Mouse (Mus musculus) fat pad, adult 2 months (tissue): Measurements from ENCODE around the gene Stac2.

ENCODE experiments used
- DNase-seq: peaks from one replicate; pipeline ENCODE4 v3.0.0-alpha.2; 2011; ENCODE audit warnings: low read depth, low spot score; ENCODE audit errors: extremely low read depth

The Stac2 gene

GRCm38 (mm10) chr11:98050940-98051339, 2.3 kb downstream of the Stac2 start:
- DNase-seq = no peak

DNA sequence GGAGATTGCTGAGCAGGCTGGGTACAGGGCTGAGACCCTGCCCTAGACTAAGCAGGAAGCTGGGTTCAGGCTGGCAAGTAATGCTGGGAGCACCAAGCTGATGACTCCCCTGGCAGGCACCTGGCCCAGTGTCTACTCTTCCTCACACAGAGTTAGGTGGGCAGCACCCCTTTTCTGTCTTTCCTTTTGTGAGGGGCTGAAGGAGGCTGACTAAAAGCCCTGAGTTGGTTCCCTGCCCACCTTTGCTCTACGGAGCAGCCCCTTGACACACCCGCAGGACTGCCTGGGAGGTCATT, 2.8 kb downstream of the Stac2 start:
- DNase-seq = no peak

DNA sequence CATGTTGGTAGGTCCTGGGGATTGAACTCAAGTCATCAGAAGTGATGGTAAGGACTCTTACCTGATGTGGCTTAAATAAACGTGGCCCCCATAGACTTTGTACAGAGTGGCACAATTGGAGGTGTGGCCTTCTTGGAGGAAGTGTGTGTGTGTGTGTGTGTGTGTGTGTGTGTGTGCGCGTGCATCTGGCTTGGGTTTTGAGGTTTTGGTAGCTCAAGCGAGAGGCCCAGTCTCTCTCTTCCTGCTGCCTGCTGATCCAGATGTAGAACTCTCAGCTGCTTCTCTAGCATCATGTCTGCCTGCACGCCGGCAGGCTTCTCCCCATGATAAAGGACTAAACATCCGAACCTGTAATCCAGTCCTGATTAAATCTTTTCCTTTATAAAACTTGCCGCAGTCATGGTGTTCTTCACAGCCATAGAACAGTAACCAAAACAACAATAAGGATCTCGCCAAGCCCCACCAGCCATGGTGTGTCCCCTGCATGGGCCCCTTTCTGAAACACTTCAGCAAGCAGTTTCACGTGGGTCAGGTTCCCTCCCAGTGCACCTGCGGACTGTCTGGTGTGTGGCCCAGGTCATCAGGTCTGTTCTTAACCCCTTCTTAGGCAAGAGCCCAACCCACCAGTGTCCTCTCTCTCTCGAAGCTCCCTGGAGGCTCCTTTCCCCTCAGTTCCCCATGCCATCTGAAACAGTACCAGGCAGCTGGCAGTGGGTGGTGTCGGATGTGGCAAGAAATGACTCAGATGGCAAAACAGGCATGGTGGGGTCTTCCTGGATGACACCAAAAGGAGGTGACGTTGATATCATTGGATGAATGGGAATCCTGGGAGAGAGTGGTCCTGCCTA, 3.4 kb downstream of the Stac2 start:
- DNase-seq = no peak

GRCm38 (mm10) chr11:98047745-98048144, 5.5 kb downstream of the Stac2 start:
- peak; percentile 54 for DNase-seq

- no peak for DNase-seq
These were observed 6.8 kb downstream of the Stac2 start for GRCm38 (mm10) chr11:98046466-98046865.

DNA sequence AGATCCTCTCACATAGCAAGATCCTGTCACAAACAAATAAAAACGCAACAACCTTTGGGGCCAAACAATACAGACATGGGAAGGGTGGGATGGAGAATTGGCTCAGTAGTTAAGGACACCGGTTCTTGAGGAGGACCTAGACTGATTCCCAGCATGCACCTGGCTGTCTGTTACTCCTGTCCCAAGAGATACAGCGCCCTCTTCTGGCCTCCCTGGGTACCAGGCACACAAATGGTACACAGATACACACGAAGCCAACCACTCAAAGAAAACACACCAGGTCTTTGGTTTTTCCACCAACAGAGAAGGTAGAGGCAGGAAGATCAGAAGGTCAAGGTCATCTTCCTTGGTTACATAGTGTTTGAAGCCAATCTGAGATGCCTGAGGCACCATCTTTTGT, 7.7 kb downstream of the Stac2 start:
- DNase-seq = no peak

GRCm38 (mm10) chr11:98044074-98044473, 9.2 kb downstream of the Stac2 start:
- no peak for DNase-seq

GRCm38 (mm10) chr11:98042741-98043140, 10.5 kb downstream of the Stac2 start:
- no peak for DNase-seq

- no peak for DNase-seq
These were observed 12.3 kb downstream of the Stac2 start for GRCm38 (mm10) chr11:98040975-98041374.

DNA sequence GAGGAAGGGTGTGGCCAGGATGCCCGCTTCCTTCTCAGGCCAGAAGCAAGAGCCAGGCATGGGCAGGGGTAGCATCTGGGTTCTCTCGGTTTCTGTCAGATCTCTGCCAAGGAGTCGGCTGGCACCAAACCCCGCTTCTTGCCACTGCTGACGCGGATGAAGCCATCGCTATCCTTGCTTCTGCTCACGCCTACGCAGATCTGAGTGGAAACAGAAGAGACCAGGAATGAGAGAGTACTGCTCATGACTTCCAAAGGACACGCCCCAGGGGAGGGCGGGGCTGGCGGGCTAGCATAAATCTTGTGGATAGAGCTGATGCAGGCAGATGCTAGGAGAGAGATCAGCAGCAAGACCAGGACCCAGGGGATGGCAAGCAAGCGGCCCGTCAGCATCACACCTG, 15.4 kb downstream of the Stac2 start:
- no peak for DNase-seq

DNA sequence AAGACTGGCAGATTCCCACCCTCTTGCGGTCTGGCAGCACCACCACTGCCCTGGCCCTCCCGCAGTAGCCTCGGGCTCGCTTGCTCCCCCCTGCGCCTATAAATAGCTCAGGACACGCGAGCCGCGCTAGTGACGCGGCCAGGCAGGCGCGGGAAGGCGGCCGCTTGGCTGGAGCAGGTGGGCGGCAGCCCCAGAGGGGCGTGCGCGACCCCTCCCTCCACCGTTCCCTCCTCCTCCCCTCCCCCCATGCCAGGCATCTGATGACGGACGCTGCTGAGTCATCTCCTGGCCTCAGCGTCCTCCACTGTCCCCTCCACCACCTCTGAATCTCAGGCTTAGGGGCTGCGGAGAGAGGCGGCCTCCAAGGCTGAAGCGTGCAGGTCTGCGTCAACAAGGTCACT, 17.3 kb downstream of the Stac2 start:
- no peak for DNase-seq

- no peak for DNase-seq
These were observed 18.4 kb downstream of the Stac2 start for GRCm38 (mm10) chr11:98034840-98035239.

GRCm38 (mm10) chr11:98034061-98034460, 19.2 kb downstream of the Stac2 start:
- DNase-seq = no peak

GRCm38 (mm10) chr11:98031443-98031770, 21.9 kb downstream of the Stac2 start:
- DNase-seq = no peak

DNA sequence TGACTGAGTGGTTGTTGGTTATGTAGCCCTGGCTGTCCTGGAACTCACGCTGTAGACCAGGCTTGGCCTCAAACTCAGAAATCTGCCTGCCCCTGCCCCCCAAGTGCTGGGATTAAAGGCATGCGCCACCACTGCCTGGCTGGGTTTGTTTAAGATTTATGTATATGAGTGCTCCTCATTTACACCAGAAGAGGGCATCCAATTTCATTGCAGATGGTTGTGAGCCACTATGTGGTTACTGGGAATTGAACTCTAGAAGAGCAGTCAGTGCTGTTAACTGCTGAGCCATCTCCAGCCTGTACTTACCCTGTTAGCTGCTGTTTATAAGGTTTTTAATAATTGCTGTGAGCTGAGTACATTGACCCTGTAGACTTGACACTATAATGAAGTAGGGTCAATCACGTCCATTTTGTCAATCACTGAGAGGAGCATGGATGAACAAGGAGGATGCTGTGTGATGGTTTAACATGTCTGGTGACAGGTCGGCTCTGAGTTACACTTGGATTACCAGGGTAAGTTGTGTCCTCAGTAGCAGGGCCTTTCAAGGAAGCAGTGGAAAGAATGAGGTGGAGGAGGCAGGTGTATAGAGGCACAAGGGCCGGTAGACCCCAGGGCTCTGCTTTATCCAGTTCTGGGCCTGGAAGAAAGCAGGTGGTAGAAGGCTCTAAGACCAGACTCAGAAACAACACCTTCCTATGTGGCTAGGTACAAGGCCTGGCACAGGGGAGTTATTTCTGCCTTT, 22.4 kb downstream of the Stac2 start:
- no peak for DNase-seq

DNA sequence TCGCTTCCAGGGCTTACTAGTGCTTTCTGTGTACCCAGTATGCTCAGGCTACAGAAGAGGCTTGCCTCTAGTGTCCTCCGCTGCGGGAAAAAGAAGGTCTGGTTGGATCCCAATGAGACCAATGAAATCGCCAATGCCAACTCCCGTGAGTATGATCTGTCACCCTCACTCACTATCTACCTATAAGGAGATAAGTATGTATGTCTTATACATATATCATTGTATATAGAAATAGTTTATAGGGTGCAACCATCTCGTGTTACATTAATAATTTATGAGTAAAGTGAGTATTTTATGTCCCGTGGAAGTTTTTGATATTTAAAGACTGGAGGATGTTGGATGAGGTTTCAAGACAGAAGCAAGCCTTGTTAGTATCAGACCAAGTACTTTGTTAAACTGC, 25.5 kb downstream of the Stac2 start:
- no peak for DNase-seq

- no peak for DNase-seq
These were observed 26.0 kb downstream of the Stac2 start for GRCm38 (mm10) chr11:98027297-98027688.

DNA sequence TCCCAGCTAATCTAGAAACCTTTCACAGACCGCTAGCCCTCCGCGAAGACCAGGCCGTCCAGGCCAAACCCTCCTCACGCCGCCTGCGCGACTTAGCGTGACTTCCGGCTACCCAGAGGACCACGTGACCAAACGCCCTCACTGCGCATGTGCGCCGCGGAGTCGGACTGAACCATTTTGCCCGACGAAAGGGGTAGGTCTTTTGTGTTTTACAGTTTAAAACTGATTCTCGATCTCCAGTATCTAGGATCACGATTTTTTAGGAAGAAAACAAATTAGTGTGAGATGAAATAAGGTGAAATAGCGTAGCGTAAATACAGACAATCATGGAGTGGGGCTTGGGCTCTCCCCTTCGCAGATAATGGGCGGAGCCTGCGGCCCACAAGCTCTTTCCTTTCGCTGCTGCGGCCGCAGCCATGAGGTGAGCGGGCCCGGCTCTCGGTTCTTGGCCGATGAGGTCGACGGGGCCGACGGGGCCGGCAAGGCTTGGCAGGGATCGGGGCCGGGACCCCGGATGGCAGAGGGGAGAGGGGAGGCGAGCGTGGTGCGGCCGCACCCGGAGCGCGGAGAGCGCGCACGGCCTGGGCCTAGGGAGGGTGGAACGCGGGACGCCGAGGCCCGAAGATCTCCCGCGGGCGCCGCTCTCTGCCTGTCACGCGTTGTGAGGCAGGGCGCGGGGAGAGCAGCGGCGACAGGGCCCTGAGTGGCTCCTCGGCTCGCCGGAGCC, 26.5 kb downstream of the Stac2 start, which contains the start of gene Rpl19:
Gene Rpl19 (plus strand): TSS at position 141 of the 727 bp plus-strand sequence.
- no peak for DNase-seq

DNA sequence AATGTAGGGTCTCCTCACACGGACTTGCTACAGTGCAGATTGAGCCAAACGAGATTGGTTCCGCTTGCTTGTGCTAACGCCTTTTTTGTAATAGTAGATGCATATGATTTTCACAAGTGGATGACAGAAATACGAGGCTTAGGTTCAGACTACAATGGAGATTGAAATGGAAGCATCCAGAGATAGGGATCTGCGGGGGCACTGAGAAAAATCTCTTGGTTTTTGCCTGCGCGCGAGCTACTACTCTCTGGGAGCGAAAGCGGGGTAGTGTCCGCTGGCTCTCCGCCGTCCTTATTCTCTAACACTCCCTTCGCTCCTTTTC, 27.1 kb downstream of the Stac2 start:
- DNase-seq = no peak

DNA sequence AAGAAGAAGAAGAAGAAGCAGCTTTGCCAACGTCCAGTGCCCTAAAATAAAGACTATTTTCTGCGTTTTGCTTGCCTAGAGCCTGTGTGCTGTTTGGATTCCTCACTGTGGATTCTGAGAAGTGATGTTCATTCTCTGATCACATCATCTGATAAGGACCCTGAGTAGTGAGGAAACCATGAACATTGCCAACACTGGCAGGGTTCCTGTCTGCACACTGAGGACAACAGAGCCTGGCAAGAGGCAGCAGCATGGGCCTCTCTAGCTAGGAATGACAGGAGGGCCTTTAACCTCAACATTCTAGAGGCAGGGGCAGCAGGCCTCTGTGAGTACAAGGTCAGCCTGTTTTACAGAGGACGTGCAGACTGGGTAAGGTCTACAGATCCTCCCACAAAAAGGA, 28.7 kb downstream of the Stac2 start:
- DNase-seq = no peak

- no peak for DNase-seq
These were observed 30.5 kb downstream of the Stac2 start, which contains the start of gene Cacnb1 for GRCm38 (mm10) chr11:98022555-98023371. Gene Cacnb1, minus strand, starts transcription at chr11:98023034.
